Mouse (Mus musculus) cerebellum, adult 2 months (tissue): ENCODE measurements around the gene Zfp213.

ENCODE experiments used
- CTCF ChIP-seq: fragments of 200-500 bp; IDR thresholded peaks from 2 replicates; pipeline ENCODE4 v1.5.1; 2011; ENCODE audit warnings: low read depth, mild to moderate bottlenecking, control low read depth, low read length, moderate library complexity, borderline replicate concordance; ENCODE audit not compliant: insufficient read depth
- POLR2A ChIP-seq: fragments of 200-500 bp; IDR thresholded peaks from 2 replicates; pipeline ENCODE4 v1.6.1; 2011; ENCODE audit warnings: low read length, control low read depth, borderline replicate concordance; ENCODE audit not compliant: insufficient read depth

GRCm38 (mm10) chr17:23547681-23548443 lies 16.2 kb downstream of the Zfp213 start:
- TF ChIP-seq POLR2A (no peak), CTCF (no peak)
